Mouse (Mus musculus): ENCODE measurements around the gene Hcn1. TPM values are rescaled to one million over a fixed set of nuclear protein-coding genes. Genes with fewer than 3 reads are reported as not detected.

The Hcn1 gene
- total RNA-seq, 1 experiment from 2014 or later: 0.06 TPM

GRCm38 (mm10) chr13:117705573-117705972 lies 103.5 kb downstream of the Hcn1 start:
- DNase-seq: no peak

DNA sequence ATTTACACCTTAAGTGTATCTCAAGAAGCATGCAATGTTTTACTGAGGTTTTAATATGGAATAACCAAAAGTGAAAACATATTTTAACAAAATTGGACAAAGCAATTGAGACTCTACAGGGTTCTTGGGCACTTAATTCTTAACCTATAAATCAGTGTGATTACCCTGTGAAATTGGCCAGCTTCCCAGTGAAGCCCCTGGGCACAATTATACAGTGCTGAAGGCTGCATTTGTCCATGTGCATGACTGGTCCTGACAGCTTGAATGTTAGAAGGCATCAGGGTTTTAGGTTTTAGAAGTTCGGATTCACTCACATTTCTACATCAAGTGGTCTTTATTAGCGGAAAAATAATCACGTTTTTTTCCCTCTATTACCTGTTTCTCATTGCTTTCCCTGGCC lies 103.9 kb downstream of the Hcn1 start:
- no peak for DNase-seq

GRCm38 (mm10) chr13:117706496-117706895 lies 104.4 kb downstream of the Hcn1 start:
- no peak for DNase-seq

- no peak for DNase-seq
Measured at GRCm38 (mm10) chr13:117706986-117707738, 105.0 kb downstream of the Hcn1 start.

DNA sequence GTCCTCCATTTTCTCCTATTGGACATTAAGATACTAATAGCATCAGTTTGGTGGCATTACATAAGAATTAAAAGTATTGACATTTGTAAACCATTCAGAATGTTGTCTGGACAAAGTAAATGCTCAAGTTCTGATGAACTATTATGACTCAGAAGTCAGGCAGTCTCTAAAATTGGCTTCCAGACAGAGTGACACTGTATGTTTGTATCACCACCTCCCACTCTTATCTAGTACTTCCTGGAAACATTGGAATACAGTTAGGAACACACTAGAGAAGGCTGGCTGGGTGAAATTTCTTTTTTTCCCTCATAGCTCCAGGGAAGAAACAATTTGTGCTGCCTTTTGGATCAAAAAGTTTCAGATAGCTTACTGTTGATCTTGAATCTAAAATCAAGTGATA lies 108.7 kb downstream of the Hcn1 start:
- DNase-seq: no peak

DNA sequence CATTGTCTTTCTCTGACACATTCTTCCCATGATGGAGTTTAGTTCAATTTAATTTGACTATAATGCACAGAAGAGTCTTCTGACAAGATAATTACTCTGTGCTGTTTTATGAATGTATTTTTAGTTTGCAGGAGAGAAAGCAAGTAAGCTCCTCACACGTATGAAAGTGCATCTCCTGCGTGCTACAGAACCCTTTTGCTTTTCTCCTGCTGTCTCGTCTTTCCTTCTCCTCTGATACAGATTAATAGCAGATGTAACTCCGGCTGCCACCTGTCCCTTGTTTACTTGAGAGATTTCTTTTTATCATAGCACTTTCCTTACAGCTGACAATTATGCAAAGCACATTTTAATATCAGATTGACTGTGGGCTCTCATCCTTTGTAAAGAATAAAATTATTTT lies 120.0 kb downstream of the Hcn1 start:
- no peak for DNase-seq

DNA sequence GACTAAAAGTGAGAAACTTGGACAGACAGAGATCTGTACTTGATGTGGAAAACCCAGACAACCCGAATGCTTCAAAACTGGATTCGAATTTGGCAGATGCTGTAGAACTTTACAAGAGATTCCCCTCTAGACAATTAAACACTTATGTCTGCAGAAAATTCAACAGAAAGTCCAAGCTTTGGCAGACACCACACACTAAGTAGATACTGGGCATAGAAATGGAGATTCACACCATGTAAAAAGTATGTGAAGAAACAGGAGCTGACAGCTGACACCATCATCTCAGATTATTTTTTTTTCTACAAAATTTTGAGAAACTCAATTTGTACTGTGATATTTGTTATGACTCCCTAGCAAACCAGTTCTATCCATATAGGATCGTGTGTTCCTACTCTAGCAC lies 122.0 kb downstream of the Hcn1 start:
- DNase-seq: no peak

DNA sequence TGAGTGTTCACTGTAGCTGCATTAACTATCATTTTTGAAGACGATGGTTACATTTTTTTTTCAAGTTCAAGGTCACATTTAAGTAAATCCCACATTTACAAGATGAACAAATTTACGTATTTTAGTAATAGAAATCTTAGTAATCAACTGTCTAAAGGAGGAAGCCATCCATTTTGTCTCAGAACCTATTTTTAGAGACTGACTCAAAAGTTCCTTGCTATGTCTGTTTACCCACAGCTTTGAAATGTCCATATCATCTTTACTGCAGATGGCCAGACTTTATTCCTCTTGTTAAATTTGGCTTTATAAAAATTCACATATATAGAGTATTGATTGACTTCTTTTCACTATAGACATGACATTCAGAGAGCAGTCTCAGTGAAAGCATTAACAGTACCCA lies 126.3 kb downstream of the Hcn1 start:
- DNase-seq: no peak

DNA sequence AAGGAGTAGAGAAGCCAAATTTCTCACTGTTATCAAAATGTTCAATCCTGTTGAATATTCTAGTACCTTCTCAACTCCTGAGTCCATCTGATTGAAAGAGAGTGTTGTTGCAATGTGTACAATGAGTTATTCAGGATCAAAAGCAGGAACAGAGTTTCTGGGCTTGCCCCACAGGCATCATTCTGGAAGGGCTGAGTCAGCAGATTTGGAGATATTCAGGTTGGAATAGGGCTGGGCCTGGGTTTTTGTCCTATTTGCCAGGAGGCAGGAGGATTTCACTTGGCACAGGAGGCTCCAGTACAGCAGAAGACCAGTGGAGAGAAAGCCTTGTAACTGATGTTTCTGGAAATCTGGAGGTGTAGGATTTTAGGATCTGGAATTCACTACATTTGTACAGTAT lies 130.6 kb downstream of the Hcn1 start:
- DNase-seq: no peak

- DNase-seq: no peak
Measured at GRCm38 (mm10) chr13:117744451-117744850, 142.3 kb downstream of the Hcn1 start.

GRCm38 (mm10) chr13:117745173-117745572 lies 143.1 kb downstream of the Hcn1 start:
- DNase-seq: no peak

GRCm38 (mm10) chr13:117765487-117765886 lies 163.4 kb downstream of the Hcn1 start:
- DNase-seq: no peak

GRCm38 (mm10) chr13:117785376-117785775 lies 183.3 kb downstream of the Hcn1 start:
- no peak for DNase-seq

GRCm38 (mm10) chr13:117792861-117793260 lies 190.7 kb downstream of the Hcn1 start:
- DNase-seq: no peak

- DNase-seq: no peak
Measured at GRCm38 (mm10) chr13:117801061-117801460, 198.9 kb downstream of the Hcn1 start.

- DNase-seq: no peak
Measured at GRCm38 (mm10) chr13:117827628-117828027, 225.5 kb downstream of the Hcn1 start.

DNA sequence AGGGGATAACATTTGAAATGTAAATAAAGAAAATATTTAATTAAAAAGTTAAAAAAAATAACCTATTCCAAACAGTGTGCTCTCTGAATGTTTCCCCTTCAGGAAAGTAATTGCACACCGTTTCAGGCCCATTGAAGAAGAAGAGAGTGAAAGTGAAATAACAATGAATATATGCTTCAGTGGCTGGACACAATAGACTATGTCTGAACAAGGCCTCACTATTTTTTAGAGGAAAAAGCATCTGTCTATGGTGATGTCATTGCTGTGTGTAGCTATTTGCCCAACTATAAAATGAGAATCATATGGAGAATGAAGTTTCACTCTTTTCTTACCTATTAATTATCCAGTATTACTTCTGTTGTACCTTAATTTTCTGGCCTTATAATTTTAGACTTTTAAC lies 234.5 kb downstream of the Hcn1 start:
- no peak for DNase-seq

DNA sequence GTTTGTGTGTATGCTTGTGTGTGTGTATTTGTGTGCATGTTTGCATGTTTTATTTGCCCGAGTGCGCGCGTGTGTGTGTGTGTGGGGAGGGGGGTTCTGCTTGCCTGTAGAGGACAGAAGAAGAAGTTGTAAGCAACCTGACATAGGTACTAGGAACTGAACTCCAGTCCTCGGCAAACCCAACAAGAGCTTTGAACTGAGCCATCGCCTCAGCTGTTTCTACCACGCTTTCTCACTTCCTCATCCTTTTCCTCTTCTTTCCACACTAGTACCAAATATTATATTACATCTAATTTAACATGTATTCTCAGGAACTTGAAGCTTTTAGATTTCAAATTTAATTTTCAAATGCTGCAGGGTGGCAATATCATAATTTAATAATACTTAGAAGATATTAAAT lies 236.1 kb downstream of the Hcn1 start:
- no peak for DNase-seq

- no peak for DNase-seq
Measured at GRCm38 (mm10) chr13:117842366-117842765, 240.2 kb downstream of the Hcn1 start.

- no peak for DNase-seq
Measured at GRCm38 (mm10) chr13:117847290-117847689, 245.2 kb downstream of the Hcn1 start.

GRCm38 (mm10) chr13:117848757-117849156 lies 246.6 kb downstream of the Hcn1 start:
- no peak for DNase-seq

DNA sequence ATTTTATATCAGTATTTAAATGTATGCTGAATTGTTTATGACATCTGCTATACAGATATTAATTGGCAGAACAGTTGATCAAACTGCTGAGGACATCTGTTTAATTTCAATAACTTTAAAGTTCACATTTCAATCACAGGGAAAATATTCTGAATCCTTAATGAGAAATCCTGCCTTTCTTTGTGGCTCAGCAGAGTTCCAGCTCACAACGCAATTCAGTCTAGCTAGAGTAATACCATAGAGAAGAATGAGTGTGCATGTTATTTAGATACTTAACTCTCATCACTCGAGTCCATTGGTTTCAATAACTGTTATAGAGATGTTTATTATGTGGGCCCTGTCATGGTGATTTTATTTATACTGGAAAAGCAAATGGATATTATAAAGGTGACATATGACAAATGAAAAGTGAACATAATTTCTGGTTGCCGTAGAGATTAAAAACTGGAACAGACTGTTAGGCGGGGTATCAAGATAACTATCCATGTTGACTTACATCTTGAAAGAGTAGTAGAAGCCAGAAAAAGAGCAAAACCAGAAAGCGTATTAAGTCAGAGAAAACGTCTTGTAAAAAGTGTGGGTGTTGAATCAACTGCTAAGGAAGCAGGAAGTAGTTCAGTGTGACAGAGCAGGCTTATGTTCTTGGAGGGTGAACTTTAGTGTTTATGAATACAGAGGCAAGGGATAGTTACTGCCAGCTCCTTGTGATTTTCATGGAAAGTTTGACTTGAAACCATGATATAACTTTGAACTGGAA lies 250.0 kb downstream of the Hcn1 start:
- no peak for DNase-seq

GRCm38 (mm10) chr13:117852711-117853051 lies 250.6 kb downstream of the Hcn1 start:
- no peak for DNase-seq

DNA sequence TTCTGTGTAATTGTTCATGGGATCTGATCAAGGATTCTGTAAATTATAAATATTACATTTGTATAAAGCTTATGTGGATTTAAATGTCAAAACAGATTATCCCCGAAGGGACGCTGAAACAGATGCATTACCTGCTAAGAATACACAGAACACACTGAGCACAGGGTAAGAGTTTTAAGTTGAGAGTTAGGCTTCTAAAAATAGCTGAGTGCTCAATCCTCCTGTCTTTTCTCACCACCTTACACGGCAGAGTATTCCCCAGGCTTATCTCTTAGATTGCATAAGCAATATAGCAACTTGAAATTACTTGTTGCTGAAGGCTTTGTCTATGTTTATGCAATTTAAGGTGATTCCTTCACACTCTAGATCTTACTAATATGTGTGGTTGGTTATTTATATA lies 256.3 kb downstream of the Hcn1 start:
- DNase-seq: no peak
